Mouse (Mus musculus) testis, postnatal 10 days (tissue): Measurements from ENCODE around the gene Wapl.

Experiments used
- DNase-seq: peaks from one replicate; pipeline ENCODE4 v3.0.0; 2021; ENCODE audit warnings: low spot score

Wapl gene

GRCm38 (mm10) chr14:34774231-34774630 is 100.5 kb downstream of the Wapl start:
- DNase-seq = no peak

GRCm38 (mm10) chr14:34776719-34777385 is 103.1 kb downstream of the Wapl start:
- no peak for DNase-seq

- DNase-seq = no peak
Measured at GRCm38 (mm10) chr14:34777810-34778209, 104.1 kb downstream of the Wapl start.

GRCm38 (mm10) chr14:34778760-34779159 is 105.0 kb downstream of the Wapl start:
- DNase-seq = no peak

DNA sequence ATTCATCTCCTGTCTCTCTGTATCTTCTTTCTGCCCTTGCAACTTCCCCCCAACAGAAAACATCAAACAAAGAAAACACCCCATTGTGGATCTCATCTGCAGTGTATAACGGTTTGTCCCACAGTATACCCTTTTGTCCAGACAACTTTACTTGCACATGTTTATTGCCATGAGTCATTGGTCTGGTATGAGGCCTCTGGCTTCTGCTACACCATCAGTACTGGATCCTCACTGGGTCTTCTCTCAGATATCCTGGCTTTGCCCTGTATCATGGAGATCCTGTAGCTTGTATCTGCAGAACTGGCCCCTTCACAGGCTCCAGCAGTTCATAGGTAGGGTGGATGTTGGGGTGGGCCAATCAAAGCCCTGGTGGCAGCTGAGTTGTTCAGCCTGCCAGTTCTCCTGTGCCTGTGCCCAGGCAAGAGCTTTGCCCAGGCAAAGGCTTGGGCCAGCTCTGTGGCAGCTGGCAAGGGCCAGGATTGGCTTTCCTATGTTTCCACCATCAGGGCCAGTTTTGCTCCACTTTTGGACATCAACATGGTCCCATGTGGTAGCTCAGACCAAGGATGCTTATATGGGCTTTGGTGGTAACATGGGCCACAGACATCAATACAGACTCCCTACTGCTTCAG is 119.8 kb downstream of the Wapl start:
- no peak for DNase-seq
